Mouse (Mus musculus) heart, embryonic 13.5 days (tissue): ENCODE data around the gene Tbx2. TPM values are rescaled to one million over a fixed set of nuclear protein-coding genes. Genes with fewer than 3 reads are reported as not detected.

Source experiments
- ATAC-seq: fragments of 200-750 bp; cut with Nextera tagmentation; 2 replicates; pipeline ENCODE4 v1.8.0; 2017; ENCODE audit warnings: moderate TSS enrichment; ENCODE audit not compliant: insufficient number of reproducible peaks, low FRiP score, low TSS enrichment; ENCODE audit errors: extremely low read depth
- H3K27ac ChIP-seq: fragments of 300-500 bp; sonication (generic); replicated peaks from 2 replicates; pipeline ENCODE4 v1.5.1; 2015; ENCODE audit warnings: moderate library complexity, mild to moderate bottlenecking, inconsistent platforms
- H3K27me3 ChIP-seq: fragments of 300-500 bp; sonication (generic); replicated peaks from 2 replicates; pipeline ENCODE4 v1.6.1; 2015; ENCODE audit warnings: mild to moderate bottlenecking, inconsistent platforms
- H3K36me3 ChIP-seq: fragments of 300-500 bp; sonication (generic); 2 replicates; pipeline ENCODE4 v1.6.1; 2015; ENCODE audit warnings: mild to moderate bottlenecking, inconsistent platforms
- H3K4me1 ChIP-seq: fragments of 300-500 bp; sonication (generic); 2 replicates; pipeline ENCODE4 v1.6.1; 2015; ENCODE audit warnings: inconsistent platforms
- H3K4me2 ChIP-seq: fragments of 300-500 bp; sonication (generic); 2 replicates; pipeline ENCODE4 v1.6.1; 2015; ENCODE audit warnings: inconsistent platforms, mild to moderate bottlenecking, moderate library complexity
- H3K4me3 ChIP-seq: fragments of 300-500 bp; sonication (generic); 2 replicates; pipeline ENCODE4 v1.5.1; 2015; ENCODE audit warnings: moderate library complexity, mild to moderate bottlenecking, inconsistent platforms
- H3K9ac ChIP-seq: fragments of 300-500 bp; sonication (generic); 2 replicates; pipeline ENCODE4 v1.6.1; 2015; ENCODE audit warnings: inconsistent platforms, mild to moderate bottlenecking, moderate library complexity
- H3K9me3 ChIP-seq: fragments of 300-500 bp; sonication (generic); 2 replicates; pipeline ENCODE4 v1.6.1; 2016; ENCODE audit warnings: inconsistent platforms
- WGBS: fragments of 180-500 bp; shearing (Covaris S2); methylation state at CpG from one replicate; pipeline ENCODE4 v1.1.7; 2015; ENCODE audit warnings: mixed read lengths; 5-methylcytosine and 5-hydroxymethylcytosine counted together
- polyA plus RNA-seq: library from polyadenylated mRNA; unstranded; fragments of >200 nt; fragmentation: Nextera tagmentation; extraction: Ambion mirVana; gene quantifications from 2 replicates; pipeline ENCODE4 v1.2.1, GENCODE M21; 2015

Tbx2 gene
- polyA plus RNA-seq, 1 experiment from 2014 or later, result 2.9 TPM

DNA sequence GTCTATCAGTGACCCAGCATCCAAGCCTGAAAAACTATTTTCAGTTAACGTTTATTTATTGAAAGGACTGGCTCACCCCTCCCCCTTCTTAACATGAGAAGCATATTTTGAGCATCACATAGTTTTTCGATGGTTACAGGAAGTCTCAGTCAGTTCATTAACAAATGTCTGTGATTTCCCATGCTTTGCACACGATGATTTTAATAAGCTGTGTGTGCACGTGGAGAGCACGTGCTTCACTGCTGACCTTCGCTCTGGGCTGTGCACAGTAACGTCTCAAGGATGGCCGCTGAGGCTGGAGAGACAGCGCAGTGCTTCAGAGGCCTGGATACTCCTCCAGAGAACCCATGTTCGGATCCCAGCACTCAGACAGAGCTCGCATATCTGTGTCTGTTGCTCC lies 25.0 kb upstream of the Tbx2 start:
- H3K9ac ChIP-seq, result no peak overlapping the region
- H3K4me2 ChIP-seq, result no peak overlapping the region
- H3K27me3 ChIP-seq, result peaks cover 80% of the 10 kb centered on the region
- H3K27ac ChIP-seq, result no peak overlapping the region
- H3K4me3 ChIP-seq, result no peak overlapping the region
- ATAC-seq, result no peak
- 80% methylated on average over 11 of the region's 11 CpGs for WGBS
- H3K36me3 ChIP-seq, result no peaks in the 10 kb centered on the region
- H3K4me1 ChIP-seq, result peaks cover 34% of the 10 kb centered on the region
- H3K9me3 ChIP-seq, result no peaks in the 10 kb centered on the region

DNA sequence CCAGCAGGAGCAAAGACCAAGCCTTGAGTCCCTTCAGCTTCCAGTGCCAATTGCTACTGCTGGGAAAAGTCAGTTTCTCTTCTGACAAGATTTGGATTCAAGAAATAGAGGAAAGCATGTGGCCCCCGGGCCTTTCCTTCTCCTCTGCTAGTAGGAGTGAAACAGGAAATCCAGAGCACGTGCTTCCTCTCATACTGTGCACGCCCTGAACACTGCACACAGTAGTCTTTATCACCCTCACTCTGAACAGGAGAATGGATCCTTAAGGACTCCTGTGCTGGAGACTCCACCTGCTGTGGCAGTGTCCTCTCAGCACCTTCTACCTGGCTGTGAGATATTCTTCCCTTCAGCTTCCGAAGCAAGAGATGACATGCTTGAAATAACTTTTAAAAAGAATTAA lies 21.1 kb upstream of the Tbx2 start:
- WGBS, result 59% methylated on average over 4 of the region's 4 CpGs
- no peak overlapping the region for H3K9ac ChIP-seq
- ATAC-seq, result no peak
- no peak overlapping the region for H3K4me2 ChIP-seq
- peaks cover 37% of the 10 kb centered on the region for H3K4me1 ChIP-seq
- H3K36me3 ChIP-seq, result no peaks in the 10 kb centered on the region
- H3K27me3 ChIP-seq, result peaks cover 92% of the 10 kb centered on the region
- H3K27ac ChIP-seq, result no peak overlapping the region
- H3K9me3 ChIP-seq, result no peaks in the 10 kb centered on the region
- H3K4me3 ChIP-seq, result no peak overlapping the region

DNA sequence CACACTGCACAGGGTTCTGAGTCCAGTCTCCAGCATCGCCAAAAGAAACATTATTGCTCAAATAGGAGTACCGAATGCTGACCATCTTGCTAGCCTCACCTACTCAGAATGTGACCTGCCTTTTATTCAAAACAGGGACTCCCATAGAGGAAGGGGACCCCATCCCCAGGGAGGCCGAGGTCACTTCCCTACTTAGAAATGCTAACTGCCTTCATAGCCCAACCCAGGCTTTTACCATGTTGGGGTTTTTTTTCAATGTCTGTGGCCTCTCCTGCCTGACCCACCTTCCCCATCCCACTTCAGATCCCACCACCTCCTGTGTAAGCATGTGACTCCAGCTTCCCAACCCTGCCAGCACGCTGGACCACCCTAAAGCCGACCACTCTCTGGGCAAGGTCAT lies 20.7 kb upstream of the Tbx2 start:
- no peaks in the 10 kb centered on the region for H3K36me3 ChIP-seq
- ATAC-seq, result no peak
- no peak overlapping the region for H3K9ac ChIP-seq
- 80% methylated on average over 5 of the region's 5 CpGs for whole genome bisulfite sequencing
- H3K4me3 ChIP-seq, result no peak overlapping the region
- no peaks in the 10 kb centered on the region for H3K9me3 ChIP-seq
- no peak overlapping the region for H3K4me2 ChIP-seq
- H3K27me3 ChIP-seq, result peaks cover 92% of the 10 kb centered on the region
- peaks cover 40% of the 10 kb centered on the region for H3K4me1 ChIP-seq
- H3K27ac ChIP-seq, result no peak overlapping the region

DNA sequence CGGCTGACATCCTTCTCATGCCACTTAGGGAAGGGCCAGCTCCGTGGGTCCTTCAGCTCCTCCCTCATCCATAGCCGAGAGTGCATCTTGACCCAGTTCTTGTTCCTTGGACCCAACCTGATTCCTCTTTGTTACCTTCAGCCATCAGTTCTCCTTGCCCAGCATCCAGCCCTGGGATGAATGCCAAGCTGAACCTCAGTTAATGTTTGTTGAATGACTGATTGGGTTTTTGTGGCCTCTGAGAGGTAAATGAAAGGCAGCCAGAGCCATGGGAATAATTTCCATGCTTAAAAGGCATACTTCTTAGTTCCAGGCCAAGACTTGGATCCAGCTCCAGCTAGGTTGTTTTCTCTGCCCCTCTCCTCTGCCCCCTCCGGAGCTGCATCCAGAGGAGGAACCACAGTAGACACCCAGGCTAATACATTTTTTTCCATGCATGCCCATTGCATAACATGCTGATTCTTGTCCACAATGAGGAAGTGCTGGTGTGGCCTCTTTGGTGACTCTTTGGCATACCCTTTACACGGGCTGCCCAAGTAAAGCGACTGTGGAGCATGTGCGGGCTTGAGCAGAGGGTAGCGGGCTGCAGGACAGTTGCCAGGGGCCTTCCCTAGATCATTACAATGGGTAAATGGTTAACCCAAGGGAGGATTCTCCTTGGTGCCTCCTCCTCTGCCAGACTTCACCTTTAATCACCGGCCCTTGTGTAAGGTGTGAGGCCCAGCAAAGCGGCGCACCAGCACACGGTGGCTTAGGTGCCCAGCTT lies 20.0 kb upstream of the Tbx2 start:
- Histone ChIP-seq H3K4me3 (no peak overlapping the region), H3K27ac (no peak overlapping the region), H3K9me3 (no peaks in the 10 kb centered on the region), H3K27me3 (peaks cover 90% of the 10 kb centered on the region), H3K36me3 (no peaks in the 10 kb centered on the region), H3K9ac (no peak overlapping the region), H3K4me2 (no peak overlapping the region), H3K4me1 (peaks cover 41% of the 10 kb centered on the region)
- no peak for ATAC-seq
- 83% methylated on average over 12 of the region's 12 CpGs for WGBS

DNA sequence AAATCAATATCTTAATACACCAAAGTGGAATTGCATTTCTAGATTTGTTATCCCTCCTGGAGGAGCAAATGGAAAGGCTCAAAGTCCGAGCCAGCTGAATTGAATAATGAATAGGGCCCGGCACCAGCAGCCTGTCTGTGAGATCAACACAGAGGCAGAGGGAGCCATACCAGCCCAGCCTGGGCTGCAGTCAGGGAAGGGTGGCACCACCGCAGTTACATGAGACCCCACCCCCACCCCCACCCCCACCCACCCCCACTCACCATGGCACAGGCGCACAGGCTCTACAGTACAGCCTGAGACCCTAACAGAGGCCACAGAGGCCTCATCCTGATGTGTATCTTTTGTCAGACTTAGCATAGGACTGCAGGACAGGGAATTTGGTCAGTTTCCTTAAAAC lies 17.7 kb upstream of the Tbx2 start:
- WGBS, result 26% methylated on average over 4 of the region's 4 CpGs
- peak overlapping the region; percentile 45 for H3K27ac ChIP-seq
- H3K9me3 ChIP-seq, result no peaks in the 10 kb centered on the region
- H3K4me3 ChIP-seq, result no peak overlapping the region
- H3K27me3 ChIP-seq, result peaks cover 77% of the 10 kb centered on the region
- H3K9ac ChIP-seq, result no peak overlapping the region
- no peaks in the 10 kb centered on the region for H3K36me3 ChIP-seq
- peaks cover 57% of the 10 kb centered on the region for H3K4me1 ChIP-seq
- no peak for ATAC-seq
- H3K4me2 ChIP-seq, result peak overlapping the region; percentile 36

DNA sequence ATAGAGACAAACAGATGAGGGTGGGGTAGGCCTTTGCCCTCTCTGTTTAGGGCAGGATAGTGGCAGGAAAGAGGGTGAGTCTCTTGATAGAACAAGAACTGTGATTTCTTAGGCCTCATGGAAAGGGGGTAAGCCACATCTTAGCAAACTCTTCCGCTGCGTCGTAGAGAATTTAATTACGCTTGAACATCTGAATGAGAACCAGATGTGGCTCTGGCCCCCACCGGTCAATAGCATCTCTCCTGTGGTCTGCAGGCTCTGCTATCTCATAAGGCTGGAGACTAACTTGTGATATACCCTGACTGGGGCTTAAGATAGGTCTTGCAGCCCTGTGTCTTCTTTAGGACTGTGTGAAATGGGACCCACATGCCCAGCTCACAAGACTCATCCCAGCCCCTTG lies 15.9 kb upstream of the Tbx2 start:
- Histone ChIP-seq H3K36me3 (no peaks in the 10 kb centered on the region), H3K4me1 (peaks cover 58% of the 10 kb centered on the region), H3K9ac (no peak overlapping the region), H3K4me3 (no peak overlapping the region), H3K9me3 (no peaks in the 10 kb centered on the region), H3K27me3 (peaks cover 76% of the 10 kb centered on the region), H3K27ac (no peak overlapping the region), H3K4me2 (no peak overlapping the region)
- 61% methylated on average over 5 of the region's 5 CpGs for WGBS
- ATAC-seq, result no peak

DNA sequence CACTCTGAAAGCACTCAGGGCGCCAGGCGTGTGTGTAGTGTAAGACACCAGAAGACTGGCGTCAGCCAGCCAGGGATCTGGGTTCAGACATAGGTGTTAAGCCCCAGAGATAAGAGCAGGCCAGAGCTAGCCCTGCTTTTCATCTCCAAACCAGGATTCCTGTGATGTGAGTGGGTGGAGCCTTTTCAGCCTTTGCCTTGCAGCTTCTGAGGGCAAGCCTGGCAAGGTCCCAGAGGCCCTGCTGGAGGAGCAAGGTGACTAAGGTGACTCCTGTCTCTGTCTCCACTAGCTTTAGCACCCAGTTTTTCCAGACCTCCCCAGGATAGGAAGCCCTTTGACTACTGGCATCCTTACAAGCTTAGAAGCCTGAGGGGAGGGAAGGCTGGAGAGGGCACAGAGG lies 13.9 kb upstream of the Tbx2 start:
- Histone ChIP-seq H3K4me2 (no peak overlapping the region), H3K4me1 (peaks cover 66% of the 10 kb centered on the region), H3K4me3 (no peak overlapping the region), H3K9me3 (no peaks in the 10 kb centered on the region), H3K27ac (peak overlapping the region; percentile 61), H3K9ac (no peak overlapping the region), H3K36me3 (no peaks in the 10 kb centered on the region), H3K27me3 (peaks cover 70% of the 10 kb centered on the region)
- ATAC-seq, result 0 out of 2 replicates have a peak, but pooled peaks have one; percentile 27
- 31% methylated on average over 3 of the region's 3 CpGs for WGBS

DNA sequence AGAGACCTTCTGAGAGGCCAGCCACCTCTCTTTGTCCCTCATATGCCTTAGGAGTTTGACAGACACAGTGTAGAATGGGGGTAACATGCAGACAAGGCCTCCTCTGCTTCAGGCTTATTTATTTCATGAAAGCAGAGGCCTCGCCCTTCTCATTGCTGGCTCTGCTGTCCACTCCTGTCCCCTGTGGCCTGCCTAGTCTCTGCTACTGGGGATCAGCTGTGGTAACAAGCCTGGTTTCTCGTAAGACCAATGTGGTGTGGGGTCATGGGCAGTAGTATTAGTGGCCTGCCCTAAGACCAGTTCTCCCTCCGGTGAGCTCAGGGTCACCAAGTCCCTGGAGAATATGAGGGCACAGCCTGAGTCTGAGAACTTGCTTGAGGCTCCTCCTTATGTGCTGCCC lies 11.4 kb upstream of the Tbx2 start:
- no peak for ATAC-seq
- peaks cover 72% of the 10 kb centered on the region for H3K27me3 ChIP-seq
- WGBS, result 87% methylated on average over 3 of the region's 3 CpGs
- H3K4me3 ChIP-seq, result no peak overlapping the region
- H3K36me3 ChIP-seq, result no peaks in the 10 kb centered on the region
- H3K4me1 ChIP-seq, result peaks cover 63% of the 10 kb centered on the region
- no peak overlapping the region for H3K9ac ChIP-seq
- H3K9me3 ChIP-seq, result no peaks in the 10 kb centered on the region
- H3K4me2 ChIP-seq, result no peak overlapping the region
- H3K27ac ChIP-seq, result no peak overlapping the region

DNA sequence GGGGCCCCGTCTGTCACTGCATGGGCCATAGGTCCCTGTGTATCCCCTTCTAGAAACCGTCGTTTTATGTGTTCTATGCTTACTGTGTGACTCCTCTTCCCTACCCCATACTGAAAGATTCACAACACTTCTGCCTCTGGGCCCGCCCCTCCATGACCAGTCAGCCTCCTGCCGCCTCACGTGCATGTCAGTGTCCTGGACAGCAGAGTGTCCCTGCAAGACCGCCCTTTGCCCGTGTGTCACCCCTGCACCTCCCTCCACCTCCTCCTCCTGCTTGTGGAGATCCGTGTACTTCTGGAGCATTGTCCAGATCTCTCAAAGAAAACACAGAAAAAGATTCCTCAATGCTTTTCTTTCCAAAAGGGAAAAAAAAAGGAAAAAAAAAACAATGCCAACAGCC lies 10.7 kb upstream of the Tbx2 start:
- Histone ChIP-seq H3K4me2 (no peak overlapping the region), H3K9me3 (no peaks in the 10 kb centered on the region), H3K9ac (no peak overlapping the region), H3K4me3 (no peak overlapping the region), H3K4me1 (peaks cover 67% of the 10 kb centered on the region), H3K27me3 (peaks cover 75% of the 10 kb centered on the region), H3K36me3 (no peaks in the 10 kb centered on the region), H3K27ac (no peak overlapping the region)
- 64% methylated on average over 9 of the region's 9 CpGs for WGBS
- ATAC-seq, result no peak

DNA sequence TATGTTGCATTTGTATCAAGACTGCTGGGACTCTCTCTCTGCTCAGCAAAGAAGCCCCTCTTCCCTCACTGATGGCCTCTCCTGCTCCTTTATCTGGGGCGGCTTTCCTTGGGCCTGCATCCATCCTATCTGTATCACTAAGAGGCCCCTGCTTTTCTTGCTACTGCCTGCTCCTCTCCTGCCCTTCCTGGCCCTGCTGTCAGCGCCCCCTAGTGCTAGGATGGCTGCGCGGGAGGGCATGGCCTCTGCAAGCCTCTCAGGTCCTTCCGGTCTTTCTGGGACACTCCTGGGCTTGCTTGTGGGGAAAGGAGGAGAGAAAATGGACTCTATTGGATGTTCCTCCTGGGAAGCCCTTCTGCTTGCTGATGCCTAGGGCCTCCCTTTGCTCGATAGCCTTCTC lies 9.2 kb upstream of the Tbx2 start:
- ATAC-seq, result no peak
- H3K27me3 ChIP-seq, result peaks cover 81% of the 10 kb centered on the region
- 14% methylated on average over 6 of the region's 6 CpGs for WGBS

DNA sequence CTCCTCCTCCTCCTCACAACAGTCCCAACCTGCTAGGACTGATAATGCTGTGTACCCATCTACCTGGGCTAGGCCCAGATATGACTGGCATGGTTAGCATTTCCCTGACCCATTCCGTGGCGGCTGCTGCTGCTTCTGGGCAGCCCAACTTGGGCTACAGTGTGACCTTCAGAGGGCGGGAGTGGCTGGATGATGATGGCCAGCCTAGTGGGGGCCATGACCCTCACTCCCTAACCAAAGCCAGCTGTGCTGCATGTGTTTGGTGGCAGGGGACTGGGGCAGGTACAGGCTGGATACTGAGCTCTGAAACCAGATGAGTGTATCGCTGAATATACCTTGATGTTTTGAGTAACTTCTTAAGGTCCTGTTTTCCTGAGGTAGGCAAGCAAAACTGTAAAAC lies 8.6 kb upstream of the Tbx2 start:
- no peak overlapping the region for H3K4me3 ChIP-seq
- no peaks in the 10 kb centered on the region for H3K36me3 ChIP-seq
- H3K4me1 ChIP-seq, result peaks cover 68% of the 10 kb centered on the region
- 80% methylated on average over 4 of the region's 4 CpGs for WGBS
- H3K27ac ChIP-seq, result no peak overlapping the region
- peaks cover 87% of the 10 kb centered on the region for H3K27me3 ChIP-seq
- no peak overlapping the region for H3K9ac ChIP-seq
- no peak for ATAC-seq
- H3K9me3 ChIP-seq, result no peaks in the 10 kb centered on the region
- no peak overlapping the region for H3K4me2 ChIP-seq

More for the DNA sequence above, 9.2 kb upstream of the Tbx2 start:
- 0 out of 2 replicates have a peak overlapping the region, but pooled peaks have one; percentile 25 for H3K9ac ChIP-seq
- H3K27ac ChIP-seq, result no peak overlapping the region
- no peaks in the 10 kb centered on the region for H3K9me3 ChIP-seq
- H3K36me3 ChIP-seq, result no peaks in the 10 kb centered on the region
- H3K4me1 ChIP-seq, result peaks cover 70% of the 10 kb centered on the region
- no peak overlapping the region for H3K4me3 ChIP-seq
- no peak overlapping the region for H3K4me2 ChIP-seq

DNA sequence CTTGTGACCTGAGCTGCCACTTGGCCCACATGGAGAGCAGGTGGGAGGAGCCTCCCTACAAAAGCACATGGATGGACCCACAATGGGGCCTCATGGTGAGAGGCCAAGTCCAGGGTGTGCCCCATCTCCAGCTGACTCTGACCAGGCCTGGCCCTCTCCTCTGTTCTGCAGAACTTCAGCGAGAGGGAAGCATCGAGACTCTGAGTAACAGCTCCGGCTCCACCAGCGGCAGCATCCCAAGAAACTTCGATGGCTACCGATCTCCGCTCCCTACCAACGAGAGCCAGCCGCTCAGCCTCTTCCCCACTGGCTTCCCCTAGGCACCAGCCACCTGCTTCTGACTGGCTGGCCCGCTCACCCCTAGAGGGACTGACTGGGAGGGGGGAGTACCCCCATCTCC lies 7.3 kb upstream of the Tbx2 start:
- Histone ChIP-seq H3K4me3 (no peak overlapping the region), H3K36me3 (no peaks in the 10 kb centered on the region), H3K9ac (no peak overlapping the region), H3K27ac (no peak overlapping the region), H3K4me2 (no peak overlapping the region), H3K27me3 (peaks cover 92% of the 10 kb centered on the region), H3K9me3 (no peaks in the 10 kb centered on the region), H3K4me1 (peaks cover 78% of the 10 kb centered on the region)
- ATAC-seq, result no peak
- WGBS, result 79% methylated on average over 10 of the region's 10 CpGs
